Mouse (Mus musculus) CH12.LX (cell line): Measurements from ENCODE around the gene Scel. TPM values are rescaled to one million over a fixed set of nuclear protein-coding genes. Genes with fewer than 3 reads are reported as not detected.

Source experiments
- DNase-seq: peaks from one replicate; pipeline ENCODE4 v3.0.0-alpha.2; 2013; ENCODE audit errors: extremely low read depth
- H3K27ac ChIP-seq: 2 replicates; pipeline ENCODE4 v1.5.1; 2012; ENCODE audit warnings: low read depth, mild to moderate bottlenecking, control low read depth, moderate library complexity; ENCODE audit not compliant: insufficient read depth
- H3K27me3 ChIP-seq: replicated peaks from 2 replicates; pipeline ENCODE3; 2012; ENCODE audit warnings: inconsistent platforms
- H3K36me3 ChIP-seq, 2 experiments: replicated peaks in 1 of 2; 2 replicates each; pipeline versions ENCODE3 to v1.6.1; 2012; ENCODE audit warnings: inconsistent platforms in 1 of 2, low read length in 1 of 2, mild to moderate bottlenecking in 1 of 2, mixed read lengths in 1 of 2, moderate library complexity in 1 of 2; ENCODE audit not compliant: control insufficient read depth in 1 of 2, insufficient read depth in 1 of 2
- H3K4me1 ChIP-seq, 2 experiments: 2 replicates each; pipeline ENCODE4 v1.6.1; 2012; ENCODE audit warnings: inconsistent platforms in 1 of 2, moderate library complexity in 1 of 2; ENCODE audit not compliant: insufficient read depth in 2 of 2, control insufficient read depth in 1 of 2
- H3K4me2 ChIP-seq: 2 replicates; pipeline ENCODE4 v1.6.1; 2012; ENCODE audit warnings: low read depth, mild to moderate bottlenecking, control low read depth; ENCODE audit not compliant: poor library complexity, insufficient read depth, severe bottlenecking
- H3K4me3 ChIP-seq, 3 experiments: fragments of 150-350 bp in 1 of 3; sonication (generic) in 1 of 3; replicated peaks in 1 of 3; 2 replicates each; pipeline versions ENCODE3 to v1.5.1; 2011 to 2012; ENCODE audit warnings: low read depth in 2 of 3, low read length in 2 of 3, mild to moderate bottlenecking in 2 of 3, moderate library complexity in 2 of 3, control low read depth in 1 of 3, improper control_type of control experiment in 1 of 3, inconsistent platforms in 1 of 3, mixed read lengths in 1 of 3; ENCODE audit not compliant: poor library complexity in 1 of 3
- H3K79me2 ChIP-seq: replicated peaks from 2 replicates; pipeline ENCODE4 v1.6.1; 2012; ENCODE audit warnings: mild to moderate bottlenecking, moderate library complexity; ENCODE audit not compliant: control insufficient read depth, poor library complexity, insufficient read depth, severe bottlenecking; ENCODE audit errors: extremely low read depth
- H3K9ac ChIP-seq: 2 replicates; pipeline ENCODE4 v1.6.1; 2012; ENCODE audit warnings: low read depth, mild to moderate bottlenecking, control low read depth, moderate library complexity; ENCODE audit not compliant: insufficient read depth
- H3K9me3 ChIP-seq: replicated peaks from 2 replicates; pipeline ENCODE3; 2012; ENCODE audit warnings: low read length, inconsistent platforms, mixed read lengths
- BHLHE40 ChIP-seq: IDR thresholded peaks from 2 replicates; pipeline ENCODE4 v1.6.1; 2011; ENCODE audit warnings: mild to moderate bottlenecking, low read depth, low read length, improper control_type of control experiment
- CTCF ChIP-seq, 2 experiments: IDR thresholded peaks in 1 of 2; conservative IDR thresholded peaks in 1 of 2; 2 replicates each; pipeline ENCODE4 v1.5.1; 2011 to 2012; ENCODE audit warnings: low read depth in 2 of 2, low read length in 2 of 2, improper control_type of control experiment in 1 of 2, inconsistent platforms in 1 of 2, mild to moderate bottlenecking in 1 of 2, moderate library complexity in 1 of 2
- ELF1 ChIP-seq: IDR thresholded peaks from 2 replicates; pipeline ENCODE4 v1.6.1; 2014; ENCODE audit warnings: low read depth, mild to moderate bottlenecking, inconsistent platforms, low read length, improper control_type of control experiment
- EP300 ChIP-seq: IDR thresholded peaks from 2 replicates; pipeline ENCODE4 v1.6.1; 2011; ENCODE audit warnings: low read length, improper control_type of control experiment
- ETS1 ChIP-seq: conservative IDR thresholded peaks from 2 replicates; pipeline ENCODE4 v1.6.1; 2012; ENCODE audit warnings: low read depth, mild to moderate bottlenecking, inconsistent platforms, low read length, improper control_type of control experiment, moderate library complexity
- HCFC1 ChIP-seq: IDR thresholded peaks from 2 replicates; pipeline ENCODE4 v1.6.1; 2012; ENCODE audit warnings: low read depth, mild to moderate bottlenecking, inconsistent platforms, low read length, improper control_type of control experiment
- JUN ChIP-seq: IDR thresholded peaks from 2 replicates; pipeline ENCODE4 v1.6.1; 2011; ENCODE audit warnings: low read depth, mild to moderate bottlenecking, low read length, improper control_type of control experiment, moderate library complexity; ENCODE audit not compliant: insufficient read depth
- JUND ChIP-seq: conservative IDR thresholded peaks from 2 replicates; pipeline ENCODE4 v1.6.1; 2011; ENCODE audit warnings: low read depth, low read length, improper control_type of control experiment
- KAT2A ChIP-seq: IDR thresholded peaks from 2 replicates; pipeline ENCODE4 v1.6.1; 2012; ENCODE audit warnings: low read length, improper control_type of control experiment, inconsistent platforms; ENCODE audit not compliant: insufficient replicate concordance
- MAZ ChIP-seq: IDR thresholded peaks from 2 replicates; pipeline ENCODE4 v1.6.1; 2012; ENCODE audit warnings: low read depth, mild to moderate bottlenecking, inconsistent platforms, low read length, improper control_type of control experiment, moderate library complexity
- MEF2A ChIP-seq: IDR thresholded peaks from 2 replicates; pipeline ENCODE4 v1.6.1; 2014; ENCODE audit warnings: low read depth, mild to moderate bottlenecking, inconsistent platforms, low read length, improper control_type of control experiment, borderline replicate concordance
- MXI1 ChIP-seq: IDR thresholded peaks from 2 replicates; pipeline ENCODE4 v1.6.1; 2011; ENCODE audit warnings: mild to moderate bottlenecking, low read depth, low read length, improper control_type of control experiment
- MYC ChIP-seq: IDR thresholded peaks from 2 replicates; pipeline ENCODE4 v1.6.1; 2011; ENCODE audit warnings: low read depth, mild to moderate bottlenecking, improper control_type of control experiment, low read length
- PAX5 ChIP-seq: IDR thresholded peaks from 2 replicates; pipeline ENCODE4 v1.6.1; 2012; ENCODE audit warnings: low read length, inconsistent platforms, mixed read lengths
- POLR2A ChIP-seq: IDR thresholded peaks from 2 replicates; pipeline ENCODE4 v1.6.1; 2011; ENCODE audit warnings: low read depth, mild to moderate bottlenecking, improper control_type of control experiment, low read length
- RCOR1 ChIP-seq: conservative IDR thresholded peaks from 2 replicates; pipeline ENCODE4 v1.6.1; 2012; ENCODE audit warnings: low read depth, mild to moderate bottlenecking, inconsistent platforms, low read length, improper control_type of control experiment
- SIN3A ChIP-seq: IDR thresholded peaks from 2 replicates; pipeline ENCODE4 v1.6.1; 2012; ENCODE audit warnings: low read length, improper control_type of control experiment, inconsistent platforms
- SMC3 ChIP-seq: IDR thresholded peaks from 2 replicates; pipeline ENCODE4 v1.6.1; 2011; ENCODE audit warnings: low read depth, low read length, improper control_type of control experiment
- TBP ChIP-seq: conservative IDR thresholded peaks from 2 replicates; pipeline ENCODE4 v1.6.1; 2011; ENCODE audit warnings: low read depth, low read length, improper control_type of control experiment
- UBTF ChIP-seq: IDR thresholded peaks from 2 replicates; pipeline ENCODE4 v1.6.1; 2012; ENCODE audit warnings: low read depth, mild to moderate bottlenecking, inconsistent platforms, low read length, improper control_type of control experiment, moderate library complexity
- USF1 ChIP-seq: IDR thresholded peaks from 2 replicates; pipeline ENCODE4 v1.6.1; 2014; ENCODE audit warnings: low read depth, mild to moderate bottlenecking, inconsistent platforms, low read length, improper control_type of control experiment
- ZC3H11A ChIP-seq: IDR thresholded peaks from 2 replicates; pipeline ENCODE4 v1.6.1; 2012; ENCODE audit warnings: low read depth, mild to moderate bottlenecking, inconsistent platforms, low read length, improper control_type of control experiment
- ZMIZ1 ChIP-seq: IDR thresholded peaks from 2 replicates; pipeline ENCODE4 v1.6.1; 2012; ENCODE audit warnings: low read depth, mild to moderate bottlenecking, inconsistent platforms, low read length, improper control_type of control experiment
- dilution Hi-C: fragments of 300-500 bp; cut with MboI; formaldehyde crosslinking; loops from 2 replicates; pipeline ENCODE4 v1.14.3; 2020; ENCODE audit warnings: low sequenced_read_pairs; ENCODE audit not compliant: extremely low pct_unique_long_range_greater_than_20kb, extremely low pct_ligation_motif_present
- in situ Hi-C: fragments of 300-500 bp; cut with MboI; formaldehyde crosslinking; loops from 3 replicates; pipeline ENCODE4 v1.14.3; 2019; ENCODE audit warnings: low sequenced_read_pairs, low pct_ligation_motif_present, low pct_unique_long_range_greater_than_20kb, mixed read lengths
- polyA plus RNA-seq: library from polyadenylated mRNA; unstranded; fragments of >175 nt; gene quantifications from 2 replicates; pipeline ENCODE4 v1.2.1, GENCODE M21; 2012; ENCODE audit warnings: low read depth; ENCODE audit not compliant: insufficient read length
- total RNA-seq, 2 experiments: library from RNA; depleted of rRNA; stranded (reverse); fragments of 300-350 nt in 1 of 2; fragments of >200 nt in 1 of 2; gene quantifications; 2 replicates each; pipeline ENCODE4 v1.2.3; 2012 to 2014

Gene Scel
- total and polyA plus RNA-seq, 3 experiments, result 0.04 to 0.31 (median 0.31) TPM

DNA sequence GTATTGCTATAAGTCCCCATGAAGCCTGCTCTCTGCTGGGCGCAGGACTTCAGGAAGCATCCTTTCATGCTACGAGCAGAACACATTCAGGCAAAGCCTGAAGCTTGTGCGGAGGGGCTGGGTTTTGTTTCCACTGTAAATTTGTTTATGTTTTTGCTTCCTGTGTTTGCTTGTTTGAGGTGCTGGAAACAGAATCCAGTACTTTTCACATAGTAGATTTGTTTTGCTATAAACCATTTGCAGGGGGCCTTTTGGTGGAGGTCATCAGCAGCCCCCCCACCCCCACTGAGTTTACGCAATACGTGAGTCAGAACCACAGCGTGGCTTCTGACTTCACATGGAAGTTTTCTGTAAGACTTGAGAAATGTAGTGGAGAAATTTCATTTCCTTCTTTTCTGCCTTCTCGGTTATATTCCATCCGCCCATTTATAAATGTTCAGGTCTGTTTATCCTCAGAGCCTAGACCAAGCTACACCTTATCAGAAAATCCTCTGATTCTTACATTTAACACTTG is 22.4 kb downstream of the Scel start:
- no peak overlapping the region for H3K9ac ChIP-seq
- H3K9me3 ChIP-seq, result no peaks in the 10 kb centered on the region
- dilution Hi-C loops (no loop called here), in situ Hi-C loops (loop anchor here (5.0 kb wide), 1 partner anchor 468 kb away; no protein-coding TSS in a partner anchor)
- H3K27me3 ChIP-seq, result no peaks in the 10 kb centered on the region
- H3K4me1 ChIP-seq, result peaks cover 0 to 11% of the 10 kb centered on the region in 2 experiments; a peak in 2 of 4 replicates
- H3K4me2 ChIP-seq, result no peak overlapping the region
- no peak overlapping the region for H3K27ac ChIP-seq
- DNase-seq, result no peak
- no peaks in the 10 kb centered on the region for H3K79me2 ChIP-seq
- TF ChIP-seq EP300 (no peak), TBP (no peak), MEF2A (no peak), RCOR1 (no peak)
- no peaks in the 10 kb centered on the region for H3K36me3 ChIP-seq
- no peak overlapping the region for H3K4me3 ChIP-seq

GRCm38 (mm10) chr14:103536334-103536733 is 23.2 kb downstream of the Scel start:
- Histone ChIP-seq H3K9ac (no peak overlapping the region), H3K9me3 (peaks cover 3% of the 10 kb centered on the region), H3K27me3 (no peaks in the 10 kb centered on the region), H3K4me3 (no peak overlapping the region), H3K4me1 (peaks cover 0 to 11% of the 10 kb centered on the region in 2 experiments; a peak in 2 of 4 replicates), H3K36me3 (no peaks in the 10 kb centered on the region), H3K4me2 (no peak overlapping the region), H3K79me2 (no peaks in the 10 kb centered on the region), H3K27ac (no peak overlapping the region)
- TF ChIP-seq MAZ (no peak), SMC3 (no peak), ELF1 (no peak), RCOR1 (no peak), JUN (no peak), ZMIZ1 (no peak), KAT2A (no peak), UBTF (no peak), ZC3H11A (no peak), MXI1 (peak; percentile 60), PAX5 (no peak), MYC (no peak), JUND (no peak), SIN3A (peak; percentile 77), POLR2A (no peak), ETS1 (no peak), USF1 (no peak), HCFC1 (no peak), BHLHE40 (peak; percentile 37; the same call in 1 of the 2 replicates), CTCF (conservative IDR thresholded peaks at IDR 0.05 in 1 of 2, IDR thresholded peaks at IDR 0.05 in 1 of 2; ENCODE audit: low read depth in 2 of 2, low read length in 2 of 2) (no peak)
- dilution Hi-C loops, result no loop called here
- DNase-seq, result no peak
- in situ Hi-C loops, result loop anchor here (5.0 kb wide), 1 partner anchor 469 kb away; no protein-coding TSS in a partner anchor
